ENCODE assay signal across 8 mouse cellular contexts in the genomic region with DNA sequence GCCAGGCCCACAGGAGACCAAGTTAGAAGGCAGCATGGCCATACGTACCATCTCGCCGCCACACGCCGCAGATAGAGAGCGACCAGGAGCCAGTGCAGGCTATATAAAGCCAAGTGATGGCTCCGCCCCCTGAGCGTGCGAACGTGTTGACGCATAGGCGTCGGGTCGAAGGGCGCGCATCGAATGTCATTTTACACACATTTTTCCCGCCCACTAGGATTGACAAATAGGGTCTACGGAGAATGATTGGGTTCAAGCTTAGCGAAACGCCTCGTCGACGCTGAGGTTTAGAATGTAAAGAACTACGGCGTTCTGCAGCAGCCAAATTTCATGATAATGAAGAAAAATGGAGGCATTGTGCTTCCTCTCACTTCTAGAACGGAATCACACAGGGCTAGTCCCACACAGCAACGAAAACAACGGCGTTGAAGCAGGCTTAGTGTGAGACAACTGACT. TPM values are rescaled to one million over a fixed set of nuclear protein-coding genes. Genes with fewer than 3 reads are reported as not detected.
DNase-seq lines count a peak whose midpoint lies in the region; ATAC-seq and TF ChIP-seq lines count a peak whose summit lies in the region.

No protein-coding gene starts in this region.

- no peak for TF ChIP-seq RAD21 in MEL (IDR thresholded peaks at IDR 0.05; ENCODE audit: low read depth, low read length)

- peaks cover 44% of the 10 kb centered on the region for H3K79me2 ChIP-seq in MEL (ENCODE audit: control insufficient read depth, insufficient read depth, low read length, poor library complexity)

- peak overlapping the region; percentile 59 for H3K4me2 ChIP-seq in forebrain, postnatal 0 days (ENCODE audit: low read depth)
- H3K4me2 ChIP-seq in lung, embryonic 16.5 days (ENCODE audit: low read depth, low read length): peak overlapping the region; percentile 91

- no peaks in the 10 kb centered on the region for H3K9me3 ChIP-seq in MEL (replicated peaks; ENCODE audit: insufficient read depth, low read length)
- H3K9me3 ChIP-seq in forebrain, postnatal 0 days (ENCODE audit: low read length): no peaks in the 10 kb centered on the region
- H3K9me3 ChIP-seq in lung, embryonic 16.5 days (ENCODE audit: control insufficient read depth, low read length): no peaks in the 10 kb centered on the region

- WGBS in cerebellum, adult 2 months: under 1% methylated on average over 30 of the region's 30 CpGs
- WGBS in forebrain, postnatal 0 days: under 1% methylated on average over 30 of the region's 30 CpGs
- WGBS in lung, embryonic 16.5 days: under 1% methylated on average over 30 of the region's 30 CpGs

- peaks cover 0 to 9% of the 10 kb centered on the region in 2 experiments; a peak in 2 of 4 replicates for H3K4me1 ChIP-seq in MEL (ENCODE audit: control insufficient read depth in 1 of 2, insufficient read depth in 2 of 2, low read length in 2 of 2)
- no peaks in the 10 kb centered on the region for H3K4me1 ChIP-seq in cerebellum, adult 2 months (ENCODE audit: control insufficient read depth, insufficient read depth, low read length)
- H3K4me1 ChIP-seq in forebrain, postnatal 0 days (ENCODE audit: insufficient read depth): peaks cover 16% of the 10 kb centered on the region
- peaks cover 20% of the 10 kb centered on the region for H3K4me1 ChIP-seq in lung, embryonic 16.5 days (replicated peaks; ENCODE audit: control insufficient read depth, insufficient read depth, low read length)

- peak; percentile 96 for ATAC-seq in forebrain, postnatal 0 days
- peak; percentile 94 to 95 for ATAC-seq in hematopoietic stem cell, adult 5-6 weeks (replicated peaks in 1 of 2; ENCODE audit: insufficient read depth in 1 of 2, low FRiP score in 2 of 2, low TSS enrichment in 1 of 2, low read depth in 1 of 2, poor library complexity in 2 of 2, severe bottlenecking in 2 of 2)
- ATAC-seq in lung, embryonic 16.5 days (ENCODE audit: low read depth): peak; percentile 97

- peak; percentile 99 for DNase-seq in MEL (ENCODE audit: low read depth, low spot score)
- DNase-seq in cerebellum, adult 2 months: peak; percentile 98 to 99
- peak; percentile 100 for DNase-seq in forebrain, postnatal 0 days
- peak; percentile 99 for DNase-seq in layer of hippocampus, adult 9-10 months (ENCODE audit: low spot score)
- DNase-seq in ovary, postnatal 10 days (ENCODE audit: low spot score): peak; percentile 94
- DNase-seq in thymus, postnatal 10 days (ENCODE audit: low spot score in 2 of 2): peak; percentile 98 to 99

- peak overlapping the region; percentile 87 for H3K9ac ChIP-seq in MEL (ENCODE audit: control insufficient read depth, low read depth, low read length, poor library complexity, severe bottlenecking)
- peak overlapping the region; percentile 88 for H3K9ac ChIP-seq in forebrain, postnatal 0 days
- H3K9ac ChIP-seq in lung, embryonic 16.5 days (ENCODE audit: low read length): peak overlapping the region; percentile 92

- peaks cover 15 to 18% of the 10 kb centered on the region in 2 experiments; a peak in 3 of 4 replicates for H3K36me3 ChIP-seq in MEL (ENCODE audit: control insufficient read depth in 1 of 2, insufficient read depth in 2 of 2, low read length in 2 of 2)
- H3K36me3 ChIP-seq in forebrain, postnatal 0 days (ENCODE audit: insufficient read depth): peaks cover 36% of the 10 kb centered on the region
- H3K36me3 ChIP-seq in lung, embryonic 16.5 days (ENCODE audit: control insufficient read depth, insufficient read depth, low read length): peaks cover 33% of the 10 kb centered on the region

- TF ChIP-seq CTCF in MEL (IDR thresholded peaks at IDR 0.05 in 2 of 3, conservative IDR thresholded peaks at IDR 0.05 in 1 of 3; ENCODE audit: control insufficient read depth in 1 of 3, insufficient read depth in 1 of 3, low read depth in 2 of 3, low read length in 3 of 3, poor library complexity in 1 of 3, severe bottlenecking in 1 of 3): no peak
- no peak for TF ChIP-seq CTCF in cerebellum, adult 2 months (IDR thresholded peaks at IDR 0.05; ENCODE audit: borderline replicate concordance, insufficient read depth, low read depth, low read length)
- TF ChIP-seq CTCF in forebrain, postnatal 0 days (IDR thresholded peaks at IDR 0.05; ENCODE audit: low read depth): peak; percentile 54

- peak in 1 of 2 experiments; percentile 18; a peak in 1 of 4 replicates for TF ChIP-seq EP300 in MEL (IDR thresholded peaks at IDR 0.05; ENCODE audit: low read depth in 1 of 2, low read length in 2 of 2)

- H3K4me3 ChIP-seq in MEL (ENCODE audit: control insufficient read depth in 1 of 2, insufficient read depth in 1 of 2, low read depth in 2 of 2, low read length in 2 of 2): peak overlapping the region; percentile 60 to 85
- peak overlapping the region; percentile 92 for H3K4me3 ChIP-seq in cerebellum, adult 2 months (replicated peaks; ENCODE audit: insufficient read depth, low read depth, low read length)
- H3K4me3 ChIP-seq in forebrain, postnatal 0 days (ENCODE audit: low read depth, low read length): peak overlapping the region; percentile 79
- peak overlapping the region; percentile 82 for H3K4me3 ChIP-seq in lung, embryonic 16.5 days (ENCODE audit: low read length)

- H3K27ac ChIP-seq in MEL (ENCODE audit: control insufficient read depth, low read depth, low read length): peak overlapping the region; percentile 93
- H3K27ac ChIP-seq in cerebellum, adult 2 months (ENCODE audit: insufficient read depth, low read length): peak overlapping the region; percentile 95
- H3K27ac ChIP-seq in forebrain, postnatal 0 days (ENCODE audit: low read depth, low read length): peak overlapping the region; percentile 97
- peak overlapping the region; percentile 97 for H3K27ac ChIP-seq in lung, embryonic 16.5 days (ENCODE audit: low read length)

- no peaks in the 10 kb centered on the region for H3K27me3 ChIP-seq in MEL (ENCODE audit: control insufficient read depth in 1 of 2, insufficient read depth in 2 of 2, low read length in 2 of 2)
- H3K27me3 ChIP-seq in cerebellum, adult 2 months (ENCODE audit: control insufficient read depth, insufficient read depth, low read length): no peaks in the 10 kb centered on the region
- no peaks in the 10 kb centered on the region for H3K27me3 ChIP-seq in forebrain, postnatal 0 days (ENCODE audit: insufficient read depth, low read length)
- H3K27me3 ChIP-seq in lung, embryonic 16.5 days (ENCODE audit: control insufficient read depth, insufficient read depth, low read depth, low read length): no peaks in the 10 kb centered on the region

- peak; percentile 98 to 100 for TF ChIP-seq POLR2A in MEL (IDR thresholded peaks at IDR 0.05; ENCODE audit: control insufficient read depth in 1 of 2, insufficient read depth in 1 of 2, low read depth in 1 of 2, low read length in 2 of 2, poor library complexity in 1 of 2)
- peak; percentile 100 for TF ChIP-seq POLR2A in cerebellum, adult 2 months (IDR thresholded peaks at IDR 0.05; ENCODE audit: borderline replicate concordance, insufficient read depth, low read length)

TF ChIP-seq in MEL, 35 proteins besides CTCF, POLR2A, EP300 and RAD21 (continues in another document):
- TF ChIP-seq KAT2A (conservative IDR thresholded peaks at IDR 0.05; ENCODE audit: low read depth, low read length) (peak; percentile 89), MEF2A (IDR thresholded peaks at IDR 0.05; ENCODE audit: extremely low read depth, insufficient replicate concordance, low read depth, low read length, poor library complexity, severe bottlenecking) (no peak), CHD2 (IDR thresholded peaks at IDR 0.05; ENCODE audit: low read length) (no peak), USF2 (IDR thresholded peaks at IDR 0.05; ENCODE audit: borderline replicate concordance in 1 of 2, insufficient read depth in 1 of 2, low read depth in 1 of 2, low read length in 2 of 2) (no peak), USF1 (IDR thresholded peaks at IDR 0.05; ENCODE audit: low read depth, low read length) (no peak), NRF1 (IDR thresholded peaks at IDR 0.05; ENCODE audit: insufficient read depth, low read depth, low read length, poor library complexity, severe bottlenecking) (no peak), JUND (IDR thresholded peaks at IDR 0.05; ENCODE audit: low read depth, low read length) (no peak), GATA1 (IDR thresholded peaks at IDR 0.05; ENCODE audit: low read depth, low read length) (no peak), MAX (IDR thresholded peaks at IDR 0.05; ENCODE audit: low read length) (peak; percentile 79), NELFE (IDR thresholded peaks at IDR 0.05; ENCODE audit: low read depth, low read length) (peak; percentile 100), BHLHE40 (IDR thresholded peaks at IDR 0.05; ENCODE audit: borderline replicate concordance, low read depth, low read length) (no peak)

RNA-seq across cellular contexts. Expression of a gene that starts 7.8 kb away (rescaled TPM):
- 93.7 and 105 TPM in 2 replicates for total RNA-seq in MEL (2012; rRNA removed)
- polyA plus RNA-seq in MEL (2012; ENCODE audit: insufficient read depth in 1 of 2, insufficient read length in 2 of 2, low read depth in 1 of 2, low replicate concordance in 2 of 2, missing spikeins in 1 of 2): 100 to 1,000 TPM in 1 of 2 experiments, not detected in 1; 115 TPM
- 448 and 455 TPM in 2 replicates for polyA plus RNA-seq in cerebellum, adult 2 months (2012; rRNA removed)
- 113 and 127 TPM in 2 replicates for total RNA-seq in forebrain, postnatal 0 days (2014; rRNA removed)
- 58.6 and 69.0 TPM in 2 replicates for polyA plus RNA-seq in forebrain, postnatal 0 days (2015; fragmentation: Nextera tagmentation; extraction: Ambion mirVana)
- total RNA-seq in hematopoietic stem cell, adult 5-6 weeks (2017): 0.89 and 5.7 TPM in 2 replicates
- 20.7 and 21.9 TPM in 2 replicates for polyA plus RNA-seq in lung, embryonic 16.5 days (2015; fragmentation: Nextera tagmentation; extraction: Ambion mirVana)

RNA-seq across cellular contexts. Expression of a gene that starts 8.4 kb away (rescaled TPM):
- 1,686 and 1,722 TPM in 2 replicates for total RNA-seq in MEL (2012; rRNA removed)
- 1,000 to 10,000 TPM in 1 of 2 experiments, 100 to 1,000 TPM in 1; 543 to 1,096 TPM for polyA plus RNA-seq in MEL (2012; ENCODE audit: insufficient read depth in 1 of 2, insufficient read length in 2 of 2, low read depth in 1 of 2, low replicate concordance in 2 of 2, missing spikeins in 1 of 2)
- polyA plus RNA-seq in cerebellum, adult 2 months (2012; rRNA removed): 678 and 692 TPM in 2 replicates
- 804 and 1,069 TPM in 2 replicates for total RNA-seq in forebrain, postnatal 0 days (2014; rRNA removed)
- polyA plus RNA-seq in forebrain, postnatal 0 days (2015; fragmentation: Nextera tagmentation; extraction: Ambion mirVana): 578 and 651 TPM in 2 replicates
- total RNA-seq in hematopoietic stem cell, adult 5-6 weeks (2017): 3,283 and 3,286 TPM in 2 replicates
- polyA plus RNA-seq in lung, embryonic 16.5 days (2015; fragmentation: Nextera tagmentation; extraction: Ambion mirVana): 994 and 1,049 TPM in 2 replicates

RNA-seq across cellular contexts. Expression of a gene that starts 49.6 kb away (rescaled TPM):
- 18.2 and 23.3 TPM in 2 replicates for total RNA-seq in MEL (2012; rRNA removed)
- polyA plus RNA-seq in MEL (2012; ENCODE audit: insufficient read depth in 1 of 2, insufficient read length in 2 of 2, low read depth in 1 of 2, low replicate concordance in 2 of 2, missing spikeins in 1 of 2): 10 to 100 TPM in 1 of 2 experiments, not detected in 1; 31.1 TPM
- polyA plus RNA-seq in cerebellum, adult 2 months (2012; rRNA removed): 50.0 and 50.2 TPM in 2 replicates
- total RNA-seq in forebrain, postnatal 0 days (2014; rRNA removed): 48.8 and 52.1 TPM in 2 replicates
- polyA plus RNA-seq in forebrain, postnatal 0 days (2015; fragmentation: Nextera tagmentation; extraction: Ambion mirVana): 21.6 and 25.7 TPM in 2 replicates
- 17.1 TPM in 2 replicates for total RNA-seq in hematopoietic stem cell, adult 5-6 weeks (2017)
- polyA plus RNA-seq in lung, embryonic 16.5 days (2015; fragmentation: Nextera tagmentation; extraction: Ambion mirVana): 31.5 and 33.5 TPM in 2 replicates

Comparison
In these comparisons a context has a peak if more than half of its experiments do, and no peak if none do; other contexts are left out.
1. Peak in every context shown above with its lines: DNase-seq, ATAC-seq, H3K4me3 ChIP-seq and H3K27ac ChIP-seq.